Mouse (Mus musculus): Measurements from ENCODE around the gene Zfp81. TPM values are rescaled to one million over a fixed set of nuclear protein-coding genes. Genes with fewer than 3 reads are reported as not detected.

The Zfp81 gene
- polyA plus RNA-seq (2017; shearing (Covaris generic)) = 9.1 TPM

DNA sequence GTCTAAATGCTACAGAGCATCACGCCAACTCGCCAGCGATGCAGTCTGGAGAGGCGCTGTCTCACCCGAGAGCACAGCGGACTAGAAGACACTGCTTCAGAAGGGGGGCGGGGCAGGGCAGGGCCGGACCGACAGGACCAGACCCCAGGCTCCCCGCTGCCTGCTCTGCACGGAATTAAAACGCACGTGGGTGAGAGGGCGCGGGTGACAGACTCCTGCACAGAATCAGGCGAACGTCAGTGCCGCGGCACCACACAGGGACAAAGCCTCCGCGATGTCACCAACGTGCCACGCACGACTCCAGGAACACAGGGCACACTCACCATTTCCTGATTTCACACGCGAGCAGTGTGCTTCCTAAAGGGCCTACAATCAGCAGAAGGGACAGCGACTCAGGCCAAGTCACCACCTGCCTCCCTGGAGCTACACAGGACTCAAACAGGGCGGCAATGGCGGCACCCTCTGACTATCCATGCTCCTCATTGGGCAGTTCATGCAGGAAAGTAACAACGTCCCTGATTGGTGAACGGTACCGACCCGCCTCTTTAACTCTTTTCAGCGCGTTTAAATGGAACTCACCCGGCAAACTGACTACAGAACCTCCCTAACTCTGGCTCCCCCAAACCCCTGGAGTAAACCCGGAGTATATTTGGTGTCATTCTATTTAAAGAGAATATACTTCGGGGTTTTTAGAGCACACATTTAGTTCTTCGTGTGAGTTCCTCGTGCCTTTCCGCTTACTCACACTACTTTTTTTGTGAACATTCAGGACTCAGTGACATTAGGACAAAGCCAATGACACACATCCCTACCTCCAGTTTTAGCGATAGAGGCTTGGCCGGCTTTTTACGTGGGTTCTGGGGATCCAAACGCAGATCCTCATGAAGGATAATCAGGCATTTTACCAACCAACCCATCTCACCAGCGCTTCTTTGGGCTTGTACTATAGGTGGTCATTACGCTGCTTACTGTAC is at the start of gene Zfp81:
Gene Zfp81 (minus strand): TSS at position 468 of the 974 bp plus-strand sequence.

DNA sequence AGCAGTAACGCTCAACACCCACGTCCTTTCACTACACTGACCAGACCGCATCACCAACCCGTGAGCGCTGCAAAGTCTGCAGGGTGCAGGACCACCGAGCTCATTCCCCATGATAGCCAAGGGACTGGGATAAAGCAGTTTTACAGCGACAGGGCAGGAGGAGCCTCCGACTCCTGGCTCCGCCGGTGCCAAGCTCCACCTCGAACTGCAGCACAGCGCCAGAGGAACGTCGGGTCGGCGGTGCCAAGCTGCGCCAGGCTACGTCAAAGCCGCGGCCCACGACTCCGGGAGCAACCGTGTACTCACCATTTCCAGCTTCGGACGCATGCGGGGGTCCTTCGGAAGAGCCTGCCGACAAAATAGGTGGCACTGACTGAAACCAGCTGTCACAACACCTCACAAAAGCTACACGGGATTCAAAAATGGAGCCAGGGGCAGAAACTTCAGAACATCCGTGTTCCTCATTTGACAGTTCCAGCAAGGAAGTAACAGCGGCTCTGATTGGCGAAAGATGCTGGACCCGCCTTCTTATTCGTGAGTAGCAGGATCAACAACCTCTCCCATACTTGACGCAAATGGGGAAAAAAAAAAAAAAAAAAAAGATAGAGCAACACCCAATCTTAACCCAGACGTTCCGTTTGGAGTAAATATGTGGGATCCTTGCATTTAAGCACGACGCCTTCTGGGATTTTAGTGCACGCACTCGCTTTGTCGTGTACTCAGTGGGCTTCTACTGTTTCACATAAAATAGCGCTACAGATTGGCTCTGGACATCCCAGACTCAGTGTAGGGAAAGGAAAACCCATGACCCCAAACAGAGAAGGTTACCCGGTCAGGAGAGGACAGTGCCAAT is 35.7 kb upstream of the Zfp81 start, which contains the start of gene Zfp101:
Gene Zfp101 (minus strand): TSS at position 460 of the 853 bp plus-strand sequence.

DNA sequence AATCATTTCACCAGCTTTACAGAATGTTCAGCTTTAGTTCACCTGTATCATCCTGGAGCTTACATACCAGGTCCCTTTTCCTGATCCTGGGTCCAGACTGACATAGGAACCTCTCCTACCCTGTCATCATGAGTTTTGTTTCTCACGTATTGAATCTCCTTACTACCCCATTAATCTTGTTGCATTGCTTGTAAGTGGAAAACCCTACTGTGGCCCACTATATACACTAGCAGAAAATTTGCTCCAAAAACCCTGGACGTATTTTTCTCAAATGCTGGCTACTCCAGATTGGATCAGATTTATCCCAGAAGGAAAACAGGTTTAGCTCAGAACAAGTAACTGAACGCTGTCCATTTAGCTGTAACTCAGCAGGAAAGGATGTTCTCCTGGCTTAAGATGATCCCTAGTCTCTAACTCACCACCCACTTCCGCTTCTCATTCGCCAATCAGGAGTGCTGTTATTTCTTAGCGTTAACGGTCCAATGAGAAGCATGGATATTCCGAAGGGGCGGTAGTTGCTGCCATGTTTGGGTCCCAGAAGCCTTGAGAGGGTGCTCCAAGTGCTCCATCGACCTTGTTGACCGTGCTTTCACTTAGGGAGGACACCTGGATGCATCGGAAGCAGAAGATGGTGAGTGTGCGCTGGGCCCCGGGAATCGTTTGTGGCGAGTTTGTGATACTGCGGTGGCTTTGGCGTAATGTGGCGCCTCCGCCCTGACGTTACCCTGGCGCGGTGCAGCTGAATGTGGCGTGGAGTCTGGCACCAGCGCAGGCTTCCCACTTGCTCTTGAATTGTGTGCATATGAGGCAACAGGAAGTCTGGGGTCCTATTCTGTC is 69.4 kb downstream of the Zfp81 start, which contains the start of gene Zfp955b:
Gene Zfp955b (plus strand): TSS at position 506 of the 837 bp plus-strand sequence.

Other genes with a start within 250 kb of the Zfp81 start
- gene Morc2b, start 219.2 kb downstream of the Zfp81 start, polyA plus RNA-seq (2017; shearing (Covaris generic)) = not detected
- gene Olfr55, start 190.4 kb downstream of the Zfp81 start, polyA plus RNA-seq (2017; shearing (Covaris generic)) = not detected
- not detected for gene Olfr239, start 167.6 kb downstream of the Zfp81 start, polyA plus RNA-seq (2017; shearing (Covaris generic))
- gene Olfr1564, start 137.2 kb downstream of the Zfp81 start, polyA plus RNA-seq (2017; shearing (Covaris generic)) = not detected
- 7.8 TPM for gene Zfp955a, start 103.7 kb downstream of the Zfp81 start, polyA plus RNA-seq (2017; shearing (Covaris generic))
- gene Olfr63, start 94.2 kb downstream of the Zfp81 start, polyA plus RNA-seq (2017; shearing (Covaris generic)) = 0.05 TPM
- 5.4 TPM for gene Zfp955b, start 69.3 kb downstream of the Zfp81 start, polyA plus RNA-seq (2017; shearing (Covaris generic))
- gene Zfp101, start 35.8 kb upstream of the Zfp81 start, polyA plus RNA-seq (2017; shearing (Covaris generic)) = 7.4 TPM
- gene Actl9, start 74.0 kb upstream of the Zfp81 start, polyA plus RNA-seq (2017; shearing (Covaris generic)) = not detected
- 100 TPM for gene Adamts10, start 165.3 kb upstream of the Zfp81 start, polyA plus RNA-seq (2017; shearing (Covaris generic))
- 146 TPM for gene Myo1f, start 196.8 kb upstream of the Zfp81 start, polyA plus RNA-seq (2017; shearing (Covaris generic))